Mouse (Mus musculus): ENCODE measurements around the gene Capn5.
A peak's percentile ranks its signal among the peaks of the same experiment; 100 is the strongest.
"Not testable (repeated sequence)": the region's sequence is repeated elsewhere in the genome, so short reads cannot be mapped to it uniquely, and the experiment has no call there.

The Capn5 gene

DNA sequence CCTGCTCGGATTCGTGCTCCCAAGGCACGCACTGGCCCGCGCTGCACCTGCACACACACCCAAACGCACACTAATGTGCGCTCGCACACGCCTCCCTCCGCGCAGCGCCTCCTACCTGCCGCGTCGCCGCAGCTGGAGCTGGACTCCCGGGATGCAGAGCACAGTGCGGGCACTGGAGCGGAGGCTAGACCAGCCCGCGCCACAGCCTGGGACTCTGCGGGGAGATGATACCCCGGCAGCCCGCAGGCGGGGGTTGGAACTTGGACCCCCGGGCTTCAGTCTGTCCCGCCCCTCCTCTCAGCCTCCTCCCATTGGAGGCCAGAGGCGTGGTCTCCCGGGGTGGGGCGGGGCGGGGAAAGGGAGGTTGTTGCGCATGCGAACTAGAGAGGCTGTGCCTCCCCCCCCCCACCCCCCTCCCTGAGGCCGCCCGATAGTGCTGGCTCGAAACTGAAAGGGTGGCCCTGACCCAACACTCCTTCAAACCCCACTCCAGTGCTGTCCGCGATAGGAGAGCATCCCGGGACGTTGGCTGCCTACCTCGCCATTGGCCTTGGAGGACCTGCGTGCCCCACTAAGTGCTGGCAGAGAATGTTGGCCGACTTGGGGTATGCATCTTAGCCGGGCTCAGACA is at the start of gene Capn5:
TSS of gene Capn5 (minus strand) at position 346 of the 631 bp plus-strand sequence.
- peak; percentile 65 to 68 for DNase-seq

DNA sequence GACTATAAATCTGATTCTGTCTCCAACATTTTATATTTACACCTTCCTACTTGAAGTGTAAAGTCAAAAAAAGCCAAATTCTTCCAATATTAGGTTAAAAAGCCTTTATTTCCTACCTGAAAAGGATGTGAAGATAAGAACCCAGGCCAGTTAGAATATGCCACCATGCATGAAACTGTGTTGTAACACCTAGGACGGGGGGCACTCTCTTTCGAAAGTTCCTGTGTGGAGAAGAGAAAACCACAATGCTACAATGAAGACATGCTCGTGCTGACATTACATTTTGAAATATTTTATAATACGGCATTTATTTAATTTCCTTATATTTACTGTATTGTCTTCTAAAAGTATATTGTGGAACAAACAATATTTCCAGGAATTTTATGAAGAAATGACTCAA is 45.7 kb upstream of the Capn5 start:
- no peak for DNase-seq

DNA sequence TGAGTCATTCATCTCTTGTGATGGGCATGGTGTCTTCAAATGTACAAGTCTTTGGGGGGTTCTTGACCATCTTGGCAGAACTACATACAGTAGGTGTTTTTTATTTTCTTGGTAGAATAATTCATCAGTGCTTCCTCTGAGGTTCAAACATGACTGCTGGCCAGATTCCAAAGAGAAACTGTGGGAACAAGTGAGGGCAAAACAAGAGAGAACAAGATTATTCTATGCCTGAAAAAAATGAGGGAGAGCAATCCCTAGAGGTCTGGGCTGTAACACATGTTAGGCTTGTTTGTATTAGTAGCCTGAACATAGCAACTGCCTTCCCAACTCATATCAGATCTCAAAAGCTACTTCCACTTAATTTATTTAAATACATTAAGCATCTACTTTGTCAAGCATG is 38.6 kb upstream of the Capn5 start:
- peak in 1 of 2 experiments; percentile 19 for DNase-seq

- DNase-seq, result no peak
Observed at GRCm38 (mm10) chr7:98202946-98203345, 24.9 kb upstream of the Capn5 start.

DNA sequence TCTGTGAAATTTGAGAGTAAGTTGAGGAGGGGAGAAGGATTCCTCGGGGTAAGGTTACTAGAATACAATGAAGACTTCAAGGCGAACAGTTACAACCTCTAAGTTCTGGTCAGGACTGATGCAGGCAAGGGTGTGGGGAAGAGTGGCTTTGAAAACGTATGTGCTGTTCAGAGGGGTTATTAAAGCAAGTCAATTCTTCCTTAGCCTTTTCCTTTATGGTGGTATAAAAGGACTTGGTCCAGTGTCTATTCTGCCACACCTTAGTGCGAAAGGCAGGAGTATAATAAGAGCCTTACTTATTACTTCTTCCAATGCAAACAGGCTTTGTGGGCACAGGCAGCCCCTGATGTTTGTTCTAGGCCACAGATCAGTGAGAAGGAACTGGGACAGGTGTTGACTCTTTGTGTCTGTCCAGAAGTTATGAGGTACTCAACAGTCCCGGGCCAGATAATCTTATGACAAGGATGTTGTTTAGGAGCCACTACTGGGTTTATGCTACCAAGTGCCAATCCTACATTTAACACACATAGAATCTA is 23.5 kb upstream of the Capn5 start:
- DNase-seq, result no peak

- DNase-seq, result no peak
Observed at GRCm38 (mm10) chr7:98200396-98200795, 22.3 kb upstream of the Capn5 start.

GRCm38 (mm10) chr7:98199381-98199780 is 21.3 kb upstream of the Capn5 start, which contains the start of gene B3gnt6:
Gene B3gnt6, minus strand, starts transcription at chr7:98199481.
- no peak for DNase-seq

GRCm38 (mm10) chr7:98195151-98195801 is 17.2 kb upstream of the Capn5 start:
- no peak for DNase-seq

GRCm38 (mm10) chr7:98194026-98194792 is 16.1 kb upstream of the Capn5 start:
- peak; percentile 18 to 26 for DNase-seq

- peak; percentile 52 to 63 for DNase-seq
Observed at GRCm38 (mm10) chr7:98193515-98194025, 15.5 kb upstream of the Capn5 start.

- peak; percentile 39 to 42 for DNase-seq
Observed at GRCm38 (mm10) chr7:98191571-98192250, 13.6 kb upstream of the Capn5 start.

DNA sequence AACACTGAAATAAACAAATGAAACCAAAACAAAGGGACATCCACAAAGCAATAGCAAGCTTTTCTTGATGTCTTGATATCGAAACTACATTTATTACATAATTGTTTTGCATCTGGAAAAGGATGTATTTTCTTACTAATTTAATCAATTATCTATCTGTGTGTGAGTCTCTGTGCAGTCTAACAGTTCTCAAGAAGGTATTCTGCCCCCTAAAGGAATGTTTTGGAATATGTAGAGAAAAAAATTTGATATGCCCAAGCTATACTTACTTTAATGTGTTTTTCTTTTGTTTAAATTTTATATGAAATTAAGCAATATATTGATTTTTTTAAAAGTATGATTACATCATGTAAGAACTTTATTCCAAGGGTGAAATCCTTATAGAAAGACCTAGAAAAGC is 12.5 kb upstream of the Capn5 start:
- DNase-seq, result no peak

DNA sequence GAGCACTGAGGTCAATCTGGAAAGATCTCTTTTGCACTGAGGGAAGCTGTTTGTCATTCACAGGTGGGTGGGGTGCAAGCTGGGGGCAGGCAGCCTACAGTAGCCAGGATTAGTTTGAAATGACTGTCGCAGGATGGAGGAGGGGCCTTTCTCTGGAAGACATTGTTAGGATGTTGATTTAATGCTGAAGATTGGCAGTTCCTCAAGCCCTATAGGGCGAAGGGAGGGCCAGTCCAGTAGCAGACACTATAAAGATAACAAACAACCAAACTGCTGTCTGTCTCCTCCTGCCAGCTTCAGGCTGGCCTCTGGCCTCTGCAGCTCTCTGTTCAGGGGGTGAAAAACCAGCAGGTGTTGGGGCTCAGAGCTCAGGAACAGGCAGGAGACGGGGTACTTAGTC is 11.7 kb upstream of the Capn5 start:
- no peak for DNase-seq

DNA sequence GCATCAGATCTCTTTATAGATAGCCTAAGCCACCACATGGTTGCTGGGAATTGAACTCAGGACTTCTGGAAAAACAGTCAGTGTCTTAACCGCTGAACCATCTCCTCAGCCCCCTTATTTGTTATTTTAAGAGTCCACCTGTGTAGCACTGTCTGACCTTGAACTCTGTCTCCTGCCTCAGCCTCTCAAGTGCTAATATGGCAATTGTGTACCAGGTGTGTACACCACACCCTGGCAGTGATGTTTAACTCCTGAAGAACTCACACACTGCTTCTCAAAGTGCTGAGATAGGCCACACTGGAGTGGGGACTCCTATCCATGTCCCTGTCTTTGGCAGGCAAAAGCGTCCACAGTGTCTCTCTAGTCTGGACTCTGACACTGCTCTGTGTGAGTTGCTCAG is 10.6 kb upstream of the Capn5 start:
- no peak for DNase-seq

DNA sequence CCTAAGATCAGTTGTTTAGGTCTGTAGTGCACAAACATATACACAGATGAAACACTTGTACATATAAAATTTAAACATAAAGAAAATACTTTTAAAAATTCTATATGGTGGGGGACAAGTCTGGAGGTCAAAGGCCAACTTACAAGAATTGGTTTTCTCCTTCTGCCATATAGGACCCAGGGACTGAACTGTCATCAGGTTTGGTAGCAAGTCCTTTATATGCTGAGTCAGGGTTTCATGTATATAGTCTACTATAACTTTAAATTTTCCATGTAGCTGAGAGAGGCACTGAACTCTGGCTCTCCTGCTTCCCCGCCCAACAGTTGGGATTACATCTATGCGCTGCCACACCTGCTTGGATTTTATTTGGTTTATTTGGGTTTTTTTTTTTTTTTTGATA is 10.2 kb upstream of the Capn5 start:
- no peak for DNase-seq

- DNase-seq, result not testable (repeated sequence)
Observed at GRCm38 (mm10) chr7:98187332-98187731, 9.3 kb upstream of the Capn5 start.

- DNase-seq, result no peak
Observed at GRCm38 (mm10) chr7:98186637-98187036, 8.6 kb upstream of the Capn5 start.

DNA sequence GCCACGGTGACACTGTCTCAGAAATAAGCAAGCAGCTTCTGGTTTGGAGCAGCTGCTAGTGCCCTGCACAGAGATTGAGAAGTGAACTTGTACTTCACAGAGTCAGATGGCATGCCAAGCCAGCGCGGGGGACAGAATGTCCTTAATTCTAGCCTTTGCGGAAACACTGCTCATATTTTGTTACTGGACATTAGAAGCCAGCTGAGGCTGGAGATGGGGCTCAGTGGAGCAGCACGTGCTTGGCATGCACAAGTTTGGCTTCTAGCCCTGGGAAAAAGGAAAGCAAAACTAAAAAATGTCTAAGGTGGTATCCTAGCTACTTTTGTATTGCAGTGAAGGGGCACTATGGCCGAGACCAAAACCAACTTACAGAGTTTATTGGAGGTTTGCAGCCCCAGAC is 7.3 kb upstream of the Capn5 start:
- peak in 1 of 2 experiments; percentile 25 for DNase-seq

- DNase-seq, result no peak
Observed at GRCm38 (mm10) chr7:98178560-98179231, 622 bp upstream of the Capn5 start.

- DNase-seq, result no peak
Observed at GRCm38 (mm10) chr7:98177566-98177928, 527 bp downstream of the Capn5 start.

DNA sequence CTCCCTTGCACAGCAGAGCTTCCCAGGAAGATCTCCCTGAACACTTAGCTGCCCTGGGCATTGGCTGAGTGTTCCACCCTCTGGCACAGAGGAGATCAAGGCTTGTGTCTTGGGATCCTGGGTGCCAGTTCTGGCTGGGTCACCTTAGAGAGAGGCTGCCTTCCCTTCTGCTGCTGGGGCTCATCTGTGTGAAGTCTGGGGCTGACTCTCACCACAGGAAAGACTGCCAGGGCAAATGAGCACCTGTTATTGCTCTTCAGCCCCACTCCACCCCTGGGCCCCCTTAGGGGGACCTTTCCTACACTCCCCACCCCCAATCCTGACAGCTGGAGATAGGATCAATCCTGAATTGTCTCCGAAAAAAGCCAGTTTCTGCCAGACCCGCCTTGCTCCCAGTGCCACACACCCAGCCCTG is 996 bp downstream of the Capn5 start:
- no peak for DNase-seq
